Mouse (Mus musculus): ENCODE results near the gene Vmn2r33. TPM values are rescaled to one million over a fixed set of nuclear protein-coding genes. Genes with fewer than 3 reads are reported as not detected.
"Not testable (repeated sequence)": the region's sequence is repeated elsewhere in the genome, so short reads cannot be mapped to it uniquely, and the experiment has no call there.

Vmn2r33 gene
- polyA plus RNA-seq (2015; fragmentation: Nextera tagmentation; extraction: Ambion mirVana): not detected in 2 replicates

- not testable (repeated sequence) for H3K27ac ChIP-seq (ENCODE audit: low read length); H3K36me3 ChIP-seq (ENCODE audit: control insufficient read depth, insufficient read depth)
Measured at GRCm38 (mm10) chr7:7566686-7567085, at the start of gene Vmn2r33. Gene Vmn2r33 (minus strand): TSS chr7:7566786.

More at GRCm38 (mm10) chr7:7566686-7567085, at the start of gene Vmn2r33:
- H3K9ac ChIP-seq (ENCODE audit: low read depth, low read length); ATAC-seq (ENCODE audit: low read depth); H3K4me2 ChIP-seq (ENCODE audit: low read depth, low read length); H3K4me1 ChIP-seq (ENCODE audit: control insufficient read depth, low read depth, low read length); H3K27me3 ChIP-seq (ENCODE audit: control insufficient read depth, insufficient read depth, low read depth, low read length); H3K9me3 ChIP-seq (replicated peaks; ENCODE audit: control insufficient read depth, low read length); H3K4me3 ChIP-seq (ENCODE audit: low read depth, low read length): not testable (repeated sequence)

Other genes starting within 250 kb of the Vmn2r33 start
- gene Vmn2r30, start 229.2 kb downstream of the Vmn2r33 start, polyA plus RNA-seq (2015; fragmentation: Nextera tagmentation; extraction: Ambion mirVana): not detected in 2 replicates
- gene Gm45783, start 192.2 kb downstream of the Vmn2r33 start, polyA plus RNA-seq (2015; fragmentation: Nextera tagmentation; extraction: Ambion mirVana): not detected in 2 replicates
- gene Vmn2r31, start 167.1 kb downstream of the Vmn2r33 start, polyA plus RNA-seq (2015; fragmentation: Nextera tagmentation; extraction: Ambion mirVana): not detected in 2 replicates
- gene Vmn2r32, start 86.8 kb downstream of the Vmn2r33 start, polyA plus RNA-seq (2015; fragmentation: Nextera tagmentation; extraction: Ambion mirVana): not detected in 2 replicates
- gene Vmn2r34, start 122.7 kb upstream of the Vmn2r33 start, polyA plus RNA-seq (2015; fragmentation: Nextera tagmentation; extraction: Ambion mirVana): not detected in 2 replicates

Data from liver, embryonic 16.5 days (tissue).